Mouse (Mus musculus) gastrocnemius, postnatal 4 days (tissue): ENCODE data around the gene Gm9821. TPM values are rescaled to one million over a fixed set of nuclear protein-coding genes. Genes with fewer than 3 reads are reported as not detected.

Experiments used
- microRNA-seq: library from miRNA; unstranded; fragments of <30 nt; microRNA quantifications from one replicate; pipeline ENCODE4 v1.2.0, GENCODE M21; 2021
- total RNA-seq, 2 experiments: library from RNA; stranded (reverse); gene quantifications; 2 replicates each; pipeline ENCODE4 v1.2.3; 2021

Gm9821 gene
- total RNA-seq, 2 experiments from 2014 or later, result not detected

Small RNA genes lying within 50 kb of the gene (microRNA-seq; reads per million reads assigned to microRNA genes)
- gene Mir6999, result 0.63 reads per million

Other genes with a start within 250 kb of the Gm9821 start
- gene Atg13, start 235.1 kb upstream of the Gm9821 start, total RNA-seq, result 10 to 100 TPM; 24.1 to 25.5 TPM
- 1 to 10 TPM; 5.0 to 7.1 TPM for gene Harbi1, start 234.9 kb upstream of the Gm9821 start, total RNA-seq
- gene Ambra1, start 215.6 kb upstream of the Gm9821 start, total RNA-seq, result 10 to 100 TPM; 23.4 to 26.6 TPM
- under 1 TPM; 0.32 to 0.36 TPM for gene Chrm4, start 18.5 kb upstream of the Gm9821 start, total RNA-seq
- gene Mdk, start 13.4 kb upstream of the Gm9821 start, total RNA-seq, result 100 to 1,000 TPM; 130 to 135 TPM
- 100 to 1,000 TPM in 1 of 2 experiments, 10 to 100 TPM in 1; 96.0 to 121 TPM for gene Dgkz, start 30.2 kb downstream of the Gm9821 start, total RNA-seq
- gene Creb3l1, start 78.8 kb downstream of the Gm9821 start, total RNA-seq, result 10 to 100 TPM; 44.8 to 59.4 TPM
- gene Phf21a, start 147.4 kb downstream of the Gm9821 start, total RNA-seq, result 10 to 100 TPM; 56.5 to 56.8 TPM